Mouse (Mus musculus) E14TG2a.4 (cell line): ENCODE results near the gene Syt7.

ENCODE experiments used
- H3K27me3 ChIP-seq: 2 replicates; pipeline ENCODE4 v1.6.1; 2014; ENCODE audit warnings: low read length, control low read depth; ENCODE audit not compliant: insufficient read depth
- H3K36me3 ChIP-seq: 2 replicates; pipeline ENCODE4 v1.6.1; 2014; ENCODE audit warnings: low read length, control low read depth; ENCODE audit not compliant: insufficient read depth
- H3K4me1 ChIP-seq: replicated peaks from 2 replicates; pipeline ENCODE4 v1.6.1; 2014; ENCODE audit warnings: low read depth, low read length, control low read depth
- H3K4me3 ChIP-seq: replicated peaks from 2 replicates; pipeline ENCODE4 v1.5.1; 2014; ENCODE audit warnings: mild to moderate bottlenecking, low read length
- H3K9me3 ChIP-seq: 2 replicates; pipeline ENCODE4 v1.6.1; 2014; ENCODE audit warnings: low read length, control low read depth
- CTCF ChIP-seq: conservative IDR thresholded peaks from 2 replicates; pipeline ENCODE4 v1.5.1; 2014; ENCODE audit warnings: low read length
- NANOG ChIP-seq: IDR thresholded peaks from 2 replicates; pipeline ENCODE4 v1.6.1; 2014; ENCODE audit warnings: borderline replicate concordance, low read length, mixed read lengths
- POU5F1 ChIP-seq: IDR thresholded peaks from 2 replicates; pipeline ENCODE4 v1.6.1; 2014; ENCODE audit warnings: low read length, borderline replicate concordance

Gene Syt7

GRCm38 (mm10) chr19:10464427-10464826, 75.5 kb downstream of the Syt7 start:
- H3K36me3 ChIP-seq, result no peaks in the 10 kb centered on the region
- no peaks in the 10 kb centered on the region for H3K9me3 ChIP-seq
- H3K4me1 ChIP-seq, result peaks cover 48% of the 10 kb centered on the region
- peaks cover 83% of the 10 kb centered on the region for H3K27me3 ChIP-seq
- H3K4me3 ChIP-seq, result no peak overlapping the region
- TF ChIP-seq NANOG (no peak), POU5F1 (no peak), CTCF (no peak)

- Histone ChIP-seq H3K9me3 (no peaks in the 10 kb centered on the region), H3K27me3 (peaks cover 43% of the 10 kb centered on the region), H3K36me3 (no peaks in the 10 kb centered on the region), H3K4me1 (peaks cover 21% of the 10 kb centered on the region), H3K4me3 (no peak overlapping the region)
- TF ChIP-seq POU5F1 (no peak), NANOG (no peak), CTCF (no peak)
Observed at GRCm38 (mm10) chr19:10469171-10469658, 80.3 kb downstream of the Syt7 start.

- no peaks in the 10 kb centered on the region for H3K36me3 ChIP-seq
- H3K4me1 ChIP-seq, result peaks cover 23% of the 10 kb centered on the region
- TF ChIP-seq CTCF, result no peak
- no peak for TF ChIP-seq POU5F1
- no peaks in the 10 kb centered on the region for H3K9me3 ChIP-seq
- peaks cover 48% of the 10 kb centered on the region for H3K27me3 ChIP-seq
- H3K4me3 ChIP-seq, result no peak overlapping the region
Observed at GRCm38 (mm10) chr19:10472958-10473357, 84.1 kb downstream of the Syt7 start.

GRCm38 (mm10) chr19:10473779-10474178, 84.9 kb downstream of the Syt7 start:
- H3K27me3 ChIP-seq, result peaks cover 53% of the 10 kb centered on the region
- no peaks in the 10 kb centered on the region for H3K36me3 ChIP-seq
- H3K4me3 ChIP-seq, result peak overlapping the region; percentile 20; the same call in 1 of the 2 replicates
- no peaks in the 10 kb centered on the region for H3K9me3 ChIP-seq
- TF ChIP-seq CTCF, result no peak
- TF ChIP-seq NANOG, result no peak
- no peak for TF ChIP-seq POU5F1
- peaks cover 22% of the 10 kb centered on the region for H3K4me1 ChIP-seq

GRCm38 (mm10) chr19:10479541-10479940, 90.7 kb downstream of the Syt7 start:
- H3K9me3 ChIP-seq, result no peaks in the 10 kb centered on the region
- no peak for TF ChIP-seq POU5F1
- TF ChIP-seq CTCF, result no peak
- no peak for TF ChIP-seq NANOG
- peaks cover 3% of the 10 kb centered on the region; the same call in 1 of the 2 replicates for H3K4me1 ChIP-seq
- peaks cover 72% of the 10 kb centered on the region for H3K27me3 ChIP-seq
- no peaks in the 10 kb centered on the region for H3K36me3 ChIP-seq
- no peak overlapping the region for H3K4me3 ChIP-seq

GRCm38 (mm10) chr19:10482703-10483102, 93.8 kb downstream of the Syt7 start, which contains the start of gene Ppp1r32:
Gene Ppp1r32, minus strand, starts transcription at chr19:10482928.
- TF ChIP-seq POU5F1, result no peak
- no peak for TF ChIP-seq CTCF
- no peak for TF ChIP-seq NANOG
- Histone ChIP-seq H3K4me3 (no peak within 1 kb of the TSS), H3K4me1 (peaks cover 3% of the 10 kb centered on the region; the same call in 1 of the 2 replicates), H3K27me3 (peaks cover 51% of the 10 kb centered on the region), H3K36me3 (no peaks in the 10 kb centered on the region), H3K9me3 (no peaks in the 10 kb centered on the region)

GRCm38 (mm10) chr19:10486264-10486738, 97.4 kb downstream of the Syt7 start:
- H3K36me3 ChIP-seq, result no peaks in the 10 kb centered on the region
- H3K9me3 ChIP-seq, result no peaks in the 10 kb centered on the region
- H3K4me1 ChIP-seq, result peaks cover 3% of the 10 kb centered on the region; the same call in 1 of the 2 replicates
- peak; percentile 96 for TF ChIP-seq CTCF
- TF ChIP-seq POU5F1, result no peak
- H3K4me3 ChIP-seq, result no peak overlapping the region
- peaks cover 42% of the 10 kb centered on the region for H3K27me3 ChIP-seq

GRCm38 (mm10) chr19:10495670-10496069, 106.8 kb downstream of the Syt7 start:
- no peaks in the 10 kb centered on the region for H3K9me3 ChIP-seq
- H3K27me3 ChIP-seq, result peaks cover 24% of the 10 kb centered on the region
- H3K36me3 ChIP-seq, result peaks cover 19% of the 10 kb centered on the region
- TF ChIP-seq CTCF (no peak), NANOG (no peak), POU5F1 (no peak)
- no peak overlapping the region for H3K4me3 ChIP-seq
- peaks cover 17% of the 10 kb centered on the region for H3K4me1 ChIP-seq

- Histone ChIP-seq H3K27me3 (peaks cover 19% of the 10 kb centered on the region), H3K36me3 (peaks cover 32% of the 10 kb centered on the region), H3K9me3 (no peaks in the 10 kb centered on the region), H3K4me3 (no peak overlapping the region), H3K4me1 (peaks cover 17% of the 10 kb centered on the region)
- TF ChIP-seq NANOG, result no peak
- TF ChIP-seq POU5F1, result no peak
- TF ChIP-seq CTCF, result no peak
Observed at GRCm38 (mm10) chr19:10496976-10497375, 108.1 kb downstream of the Syt7 start.
